Comparison of ENCODE assay signal across 16 mouse cellular contexts in the genomic region with DNA sequence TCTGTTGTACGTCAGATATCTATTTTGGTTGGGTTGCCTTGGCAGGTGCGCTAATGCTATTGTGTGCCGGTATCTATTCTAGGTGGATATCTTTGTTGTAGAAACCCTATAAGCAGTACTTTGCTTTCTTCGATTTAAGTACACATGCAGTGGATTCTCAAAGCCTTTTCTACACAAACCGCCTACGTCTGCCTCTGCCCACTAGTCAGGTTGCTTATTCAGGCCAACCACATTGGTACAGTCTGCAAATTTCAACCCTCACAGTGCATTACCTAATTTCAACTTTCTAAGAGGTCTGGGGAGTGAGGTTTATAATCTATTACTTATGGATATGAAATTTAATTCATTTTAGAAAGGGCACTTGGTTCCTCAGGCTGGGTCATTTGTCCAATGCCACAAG.
"Had no signal": no experiment of that assay in that cellular context is flagged by ENCODE, and none has a peak within 500 bp of the region (broad histone marks: within the 10 kb centered on the region; RNA-seq: fewer than 3 reads in every experiment).

No protein-coding gene starts in this region.

- H3K9me3 ChIP-seq: midbrain, embryonic 10.5 days; midbrain, embryonic 12.5 days; neural tube, embryonic 13.5 days; neural tube, embryonic 15.5 days had no signal

- H3K4me1 ChIP-seq: midbrain, embryonic 10.5 days had no signal

- H3K4me2 ChIP-seq: lung, embryonic 14.5 days; midbrain, embryonic 12.5 days; neural tube, embryonic 13.5 days; neural tube, embryonic 15.5 days had no signal

- H3K36me3 ChIP-seq: midbrain, embryonic 10.5 days; midbrain, embryonic 12.5 days; neural tube, embryonic 13.5 days; neural tube, embryonic 15.5 days had no signal

- DNase-seq: lung, adult 18-20 months; lung, postnatal 10 days; lung, postnatal 4 days; midbrain, embryonic 14.5 days; right cerebral cortex, adult 18-20 months; spleen, adult 18-20 months; thymus, adult 2 months; thymus, postnatal 25 days; thymus, postnatal 4 days had no signal

- ATAC-seq: midbrain, embryonic 16.5 days had no signal

- H3K27ac ChIP-seq: midbrain, embryonic 10.5 days; midbrain, embryonic 12.5 days; neural tube, embryonic 13.5 days; neural tube, embryonic 15.5 days had no signal

- H3K27me3 ChIP-seq: midbrain, embryonic 12.5 days; neural tube, embryonic 13.5 days; neural tube, embryonic 15.5 days had no signal

- H3K4me3 ChIP-seq: midbrain, embryonic 10.5 days; midbrain, embryonic 12.5 days; myocyte; neural tube, embryonic 13.5 days; neural tube, embryonic 15.5 days had no signal

- H3K9ac ChIP-seq: lung, embryonic 14.5 days; midbrain, embryonic 12.5 days; neural tube, embryonic 13.5 days; neural tube, embryonic 15.5 days had no signal
